Mouse (Mus musculus) stomach, embryonic 15.5 days (tissue): ENCODE results near the gene Kremen1. TPM values are rescaled to one million over a fixed set of nuclear protein-coding genes. Genes with fewer than 3 reads are reported as not detected.

Source experiments
- ATAC-seq: fragments of 200-750 bp; cut with Nextera tagmentation; 2 replicates; pipeline ENCODE4 v1.8.0; 2017; ENCODE audit warnings: low read depth, moderate number of reproducible peaks, moderate TSS enrichment; ENCODE audit not compliant: insufficient read depth, low FRiP score
- H3K27ac ChIP-seq: fragments of 300-500 bp; sonication (generic); 2 replicates; pipeline ENCODE4 v1.5.1; 2015; ENCODE audit warnings: mild to moderate bottlenecking, inconsistent platforms
- H3K27me3 ChIP-seq: fragments of 300-500 bp; sonication (generic); replicated peaks from 2 replicates; pipeline ENCODE4 v1.6.1; 2015; ENCODE audit warnings: inconsistent platforms
- H3K36me3 ChIP-seq: fragments of 300-500 bp; sonication (generic); 2 replicates; pipeline ENCODE4 v1.6.1; 2015; ENCODE audit warnings: inconsistent platforms
- H3K4me1 ChIP-seq: fragments of 300-500 bp; sonication (generic); 2 replicates; pipeline ENCODE4 v1.6.1; 2015; ENCODE audit warnings: inconsistent platforms
- H3K4me2 ChIP-seq: fragments of 300-500 bp; sonication (generic); 2 replicates; pipeline ENCODE4 v1.6.1; 2015; ENCODE audit warnings: mild to moderate bottlenecking, inconsistent platforms
- H3K4me3 ChIP-seq: fragments of 300-500 bp; sonication (generic); replicated peaks from 2 replicates; pipeline ENCODE4 v1.5.1; 2015; ENCODE audit warnings: inconsistent platforms
- H3K9ac ChIP-seq: fragments of 300-500 bp; sonication (generic); 2 replicates; pipeline ENCODE4 v1.6.1; 2015; ENCODE audit warnings: inconsistent platforms
- H3K9me3 ChIP-seq: fragments of 300-500 bp; sonication (generic); 2 replicates; pipeline ENCODE4 v1.6.1; 2016; ENCODE audit warnings: inconsistent platforms
- WGBS: fragments of 180-500 bp; shearing (Covaris S2); methylation state at CpG from one replicate; pipeline ENCODE4 v1.1.7; 2015; 5-methylcytosine and 5-hydroxymethylcytosine counted together
- polyA plus RNA-seq: library from polyadenylated mRNA; unstranded; fragments of >200 nt; fragmentation: Nextera tagmentation; extraction: Ambion mirVana; gene quantifications from 2 replicates; pipeline ENCODE4 v1.2.1, GENCODE M21; 2015

The Kremen1 gene
- polyA plus RNA-seq, 1 experiment from 2014 or later: 18.3 TPM

DNA sequence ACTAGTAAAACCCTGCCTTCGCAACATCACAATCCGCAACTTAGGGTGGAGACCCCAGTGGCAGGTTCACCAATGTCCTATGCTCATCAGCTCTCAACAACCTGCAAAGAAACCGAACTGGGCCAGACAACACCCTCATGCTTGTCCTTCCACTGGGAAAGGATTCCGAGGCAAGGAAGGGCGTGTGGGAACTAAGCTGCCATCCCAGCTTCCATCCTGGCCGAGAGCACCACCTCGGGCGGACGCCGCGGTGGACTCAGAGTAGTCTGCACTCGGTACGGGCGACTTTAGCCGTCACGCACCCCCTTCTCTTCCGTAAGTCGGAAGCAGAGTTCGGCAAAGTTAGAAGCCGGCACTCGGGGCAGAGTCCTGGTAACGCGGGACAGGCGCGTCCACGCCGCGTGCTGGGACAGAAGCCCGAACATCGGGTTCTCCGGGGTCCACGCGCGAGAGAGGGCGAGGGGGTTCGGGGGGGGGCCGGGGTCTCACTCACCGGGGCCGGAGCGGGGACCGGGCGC, 357 bp downstream of the Kremen1 start:
- Histone ChIP-seq H3K4me2 (peak overlapping the region; percentile 80), H3K36me3 (no peaks in the 10 kb centered on the region), H3K27ac (peak overlapping the region; percentile 81), H3K4me1 (peaks cover 11% of the 10 kb centered on the region), H3K9me3 (no peaks in the 10 kb centered on the region), H3K9ac (peak overlapping the region; percentile 94), H3K27me3 (no peaks in the 10 kb centered on the region), H3K4me3 (peak overlapping the region; percentile 92)
- WGBS: under 1% methylated on average over 42 of the region's 42 CpGs
- ATAC-seq: peak; percentile 6; the same call in 1 of the 2 replicates

- Histone ChIP-seq H3K36me3 (no peaks in the 10 kb centered on the region), H3K4me3 (peak overlapping the region; percentile 92), H3K9me3 (no peaks in the 10 kb centered on the region), H3K4me1 (peaks cover 16% of the 10 kb centered on the region), H3K4me2 (peak overlapping the region; percentile 80), H3K27me3 (no peaks in the 10 kb centered on the region), H3K9ac (0 out of 2 replicates have a peak overlapping the region, but pooled peaks have one; percentile 94), H3K27ac (peak overlapping the region; percentile 81; the same call in 1 of the 2 replicates)
- ATAC-seq: no peak
- 36% methylated on average over 10 of the region's 10 CpGs for WGBS
These were observed 1.3 kb downstream of the Kremen1 start for GRCm38 (mm10) chr11:5259944-5260598.

- Histone ChIP-seq H3K9ac (no peak overlapping the region), H3K4me1 (peaks cover 14% of the 10 kb centered on the region), H3K9me3 (no peaks in the 10 kb centered on the region), H3K4me2 (no peak overlapping the region), H3K36me3 (no peaks in the 10 kb centered on the region), H3K4me3 (no peak overlapping the region), H3K27me3 (no peaks in the 10 kb centered on the region), H3K27ac (no peak overlapping the region)
- 96% methylated on average over 6 of the region's 6 CpGs for WGBS
- ATAC-seq: no peak
These were observed 3.3 kb downstream of the Kremen1 start for GRCm38 (mm10) chr11:5258036-5258435.

DNA sequence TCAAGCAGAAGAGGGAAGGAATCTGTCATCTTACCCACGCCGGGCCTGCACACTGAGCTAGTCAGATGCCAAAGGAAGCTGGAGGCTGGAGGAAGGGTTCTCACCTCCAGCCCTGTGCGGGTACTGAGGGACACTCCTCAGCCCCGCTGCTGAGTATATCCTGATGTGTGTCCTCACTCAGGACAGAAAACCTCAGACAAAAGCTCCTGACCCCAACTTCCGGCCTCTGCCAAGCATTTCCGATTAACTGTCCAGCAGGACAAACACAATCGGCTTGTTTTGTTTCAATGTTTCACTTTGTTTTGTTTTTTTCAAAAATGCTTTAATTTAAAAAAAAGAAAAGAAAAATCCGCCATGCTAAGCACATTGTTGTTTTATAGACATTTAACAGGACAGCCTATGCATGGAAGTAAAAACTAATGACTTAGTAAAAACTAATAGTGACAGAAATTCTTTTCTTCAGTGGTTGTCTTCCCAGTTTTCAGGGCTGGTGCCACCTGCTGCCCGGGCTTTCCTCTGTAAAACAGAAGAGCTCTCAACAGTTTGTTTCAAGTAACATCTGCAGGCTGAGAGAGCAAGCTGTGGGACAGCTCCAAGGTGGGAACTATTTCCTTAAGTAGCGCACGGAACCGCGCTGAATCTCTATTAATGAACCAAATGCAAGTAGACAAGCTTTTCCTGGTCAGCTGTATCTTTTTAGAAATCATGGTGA, 4.1 kb downstream of the Kremen1 start:
- 69% methylated on average over 13 of the region's 13 CpGs for WGBS
- Histone ChIP-seq H3K27me3 (no peaks in the 10 kb centered on the region), H3K27ac (no peak overlapping the region), H3K9me3 (no peaks in the 10 kb centered on the region), H3K4me1 (peaks cover 11% of the 10 kb centered on the region), H3K9ac (no peak overlapping the region), H3K4me2 (no peak overlapping the region), H3K36me3 (no peaks in the 10 kb centered on the region), H3K4me3 (no peak overlapping the region)
- no peak for ATAC-seq

GRCm38 (mm10) chr11:5255509-5256014, 5.8 kb downstream of the Kremen1 start:
- no peak; the same call in 1 of the 2 replicates for ATAC-seq
- Histone ChIP-seq H3K36me3 (no peaks in the 10 kb centered on the region), H3K4me1 (peaks cover 14% of the 10 kb centered on the region), H3K4me3 (no peak overlapping the region), H3K9ac (no peak overlapping the region), H3K27me3 (no peaks in the 10 kb centered on the region), H3K9me3 (no peaks in the 10 kb centered on the region), H3K4me2 (no peak overlapping the region), H3K27ac (peak overlapping the region; percentile 57)
- WGBS: 43% methylated on average over 9 of the region's 9 CpGs

DNA sequence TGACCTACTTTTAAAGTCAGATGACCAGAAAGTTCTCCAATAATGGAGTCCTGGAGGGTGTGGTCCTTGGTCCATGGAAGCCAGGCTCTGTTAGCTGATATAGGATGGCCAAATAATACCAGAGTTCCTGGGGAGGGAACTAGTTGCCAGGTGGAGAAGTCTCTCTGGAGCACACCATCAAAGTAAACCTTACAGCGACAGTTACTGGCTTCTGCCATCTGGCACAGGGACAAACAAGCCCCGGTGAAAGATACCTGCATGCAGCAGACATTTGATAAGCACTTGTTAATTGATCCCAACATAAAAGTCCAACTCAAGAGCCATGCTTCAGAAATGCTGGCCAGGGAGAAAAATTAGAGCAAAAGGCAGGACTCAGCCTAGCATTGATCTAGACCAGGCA, 7.3 kb downstream of the Kremen1 start:
- Histone ChIP-seq H3K4me2 (no peak overlapping the region), H3K4me3 (no peak overlapping the region), H3K4me1 (peaks cover 14% of the 10 kb centered on the region), H3K27ac (no peak overlapping the region), H3K9ac (no peak overlapping the region), H3K36me3 (no peaks in the 10 kb centered on the region), H3K9me3 (no peaks in the 10 kb centered on the region), H3K27me3 (no peaks in the 10 kb centered on the region)
- no peak for ATAC-seq
- 61% methylated on average over 2 of the region's 2 CpGs for whole genome bisulfite sequencing

DNA sequence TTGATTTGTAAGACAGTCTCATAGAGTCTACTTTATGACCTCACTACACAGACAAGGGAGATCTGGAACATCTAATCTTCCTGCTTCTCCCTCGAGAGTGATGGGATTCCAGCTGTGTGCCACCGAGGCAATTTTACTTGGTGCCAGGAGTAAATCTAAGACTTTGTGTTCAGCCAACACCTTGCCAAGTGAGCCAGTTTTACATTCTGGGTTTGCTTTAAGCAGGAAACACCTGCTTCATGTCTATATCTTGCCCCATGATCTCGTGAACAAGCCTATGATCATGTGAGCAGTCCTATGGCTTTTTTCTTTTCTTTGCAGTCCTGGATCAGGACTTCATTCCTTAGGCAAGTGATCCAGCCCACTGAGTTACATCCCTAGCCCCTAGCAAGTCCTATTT, 7.8 kb downstream of the Kremen1 start:
- no peak for ATAC-seq
- H3K27ac ChIP-seq: no peak overlapping the region
- no peaks in the 10 kb centered on the region for H3K36me3 ChIP-seq
- H3K4me1 ChIP-seq: peaks cover 16% of the 10 kb centered on the region
- no peaks in the 10 kb centered on the region for H3K27me3 ChIP-seq
- no peak overlapping the region for H3K4me2 ChIP-seq
- H3K4me3 ChIP-seq: no peak overlapping the region
- no peaks in the 10 kb centered on the region for H3K9me3 ChIP-seq
- whole genome bisulfite sequencing: 35% methylated on average over 3 of the region's 3 CpGs
- no peak overlapping the region for H3K9ac ChIP-seq

DNA sequence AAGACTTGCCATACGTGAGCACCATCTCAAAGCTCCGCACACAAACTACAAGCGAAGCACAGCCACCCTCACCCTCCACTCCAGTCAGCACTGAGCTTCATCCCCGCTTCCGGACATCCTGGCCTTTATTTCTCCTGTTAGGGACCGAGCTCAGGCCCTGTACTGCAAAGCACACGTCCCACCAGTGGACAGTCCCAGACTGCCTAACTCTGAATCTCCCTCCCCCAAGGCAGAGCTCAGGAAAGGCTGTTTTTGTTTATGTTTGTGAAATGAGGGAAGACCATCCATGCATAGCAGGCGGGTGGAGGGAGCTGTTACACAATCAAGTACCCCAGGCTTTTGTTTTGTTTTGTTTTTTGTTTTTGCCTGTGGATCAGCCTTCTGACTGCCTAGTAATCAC, 8.6 kb downstream of the Kremen1 start:
- H3K27ac ChIP-seq: no peak overlapping the region
- H3K27me3 ChIP-seq: no peaks in the 10 kb centered on the region
- H3K4me3 ChIP-seq: no peak overlapping the region
- no peak overlapping the region for H3K9ac ChIP-seq
- ATAC-seq: no peak
- WGBS: 75% methylated on average over 8 of the region's 8 CpGs
- no peaks in the 10 kb centered on the region for H3K9me3 ChIP-seq
- H3K4me2 ChIP-seq: no peak overlapping the region
- no peaks in the 10 kb centered on the region for H3K36me3 ChIP-seq
- H3K4me1 ChIP-seq: peaks cover 20% of the 10 kb centered on the region

DNA sequence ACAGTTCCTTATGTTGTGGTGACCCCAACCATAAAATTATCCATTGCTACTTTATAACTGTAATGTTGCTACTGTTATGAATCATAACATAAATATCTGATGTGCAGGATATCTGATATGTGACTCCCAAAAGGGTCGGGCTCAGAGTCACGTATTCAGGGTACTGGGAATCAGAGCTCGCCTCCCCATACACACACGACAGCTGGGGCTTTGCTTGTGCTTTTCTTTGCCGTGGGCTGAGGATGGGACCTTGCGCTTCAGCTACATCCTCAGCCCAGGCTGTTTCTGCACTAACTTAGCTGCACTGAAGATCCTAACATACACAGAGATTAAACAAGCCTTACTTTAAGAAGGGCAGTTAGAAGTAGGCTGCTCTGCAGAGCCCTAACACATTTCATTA, 10.2 kb downstream of the Kremen1 start:
- Histone ChIP-seq H3K4me1 (peaks cover 14% of the 10 kb centered on the region), H3K36me3 (no peaks in the 10 kb centered on the region), H3K27ac (no peak overlapping the region; the same call in 1 of the 2 replicates), H3K9me3 (no peaks in the 10 kb centered on the region), H3K4me2 (no peak overlapping the region), H3K9ac (no peak overlapping the region), H3K4me3 (no peak overlapping the region), H3K27me3 (no peaks in the 10 kb centered on the region)
- no peak for ATAC-seq
- 46% methylated on average over 6 of the region's 6 CpGs for WGBS

DNA sequence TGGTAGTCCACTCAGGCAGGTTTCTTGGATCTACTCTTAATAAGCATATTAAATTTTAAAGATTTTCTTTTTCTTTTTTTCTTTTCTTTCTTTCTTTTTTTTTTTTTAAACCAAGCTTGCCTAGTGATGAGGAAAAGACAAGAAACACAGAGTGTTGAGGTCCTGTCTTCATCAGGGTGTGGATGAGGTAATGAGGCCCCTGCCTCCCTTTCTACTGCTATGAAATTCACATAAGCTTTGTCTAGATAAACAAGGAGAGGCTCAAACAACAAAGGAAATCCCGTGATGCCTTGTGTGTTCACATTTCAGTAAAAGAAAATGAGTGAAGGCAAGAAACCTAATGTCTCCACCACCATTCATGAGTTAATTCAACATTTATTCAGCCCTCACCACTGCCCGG, 13.2 kb downstream of the Kremen1 start:
- Histone ChIP-seq H3K4me1 (peaks cover 34% of the 10 kb centered on the region), H3K36me3 (no peaks in the 10 kb centered on the region), H3K9me3 (no peaks in the 10 kb centered on the region), H3K27ac (no peak overlapping the region), H3K4me3 (no peak overlapping the region), H3K27me3 (no peaks in the 10 kb centered on the region), H3K9ac (no peak overlapping the region), H3K4me2 (no peak overlapping the region)
- no peak for ATAC-seq
- WGBS: 53% methylated on average over 2 of the region's 2 CpGs

GRCm38 (mm10) chr11:5245431-5245830, 15.9 kb downstream of the Kremen1 start:
- H3K4me1 ChIP-seq: peaks cover 40% of the 10 kb centered on the region
- H3K27me3 ChIP-seq: no peaks in the 10 kb centered on the region
- H3K9me3 ChIP-seq: no peaks in the 10 kb centered on the region
- H3K4me2 ChIP-seq: no peak overlapping the region
- no peak overlapping the region for H3K9ac ChIP-seq
- H3K36me3 ChIP-seq: 0 out of 2 replicates have a peak, but pooled peaks cover 8% of the 10 kb centered on the region
- no peak overlapping the region for H3K4me3 ChIP-seq
- peak overlapping the region; percentile 86 for H3K27ac ChIP-seq
- no peak for ATAC-seq
- WGBS: 65% methylated on average over 7 of the region's 7 CpGs

DNA sequence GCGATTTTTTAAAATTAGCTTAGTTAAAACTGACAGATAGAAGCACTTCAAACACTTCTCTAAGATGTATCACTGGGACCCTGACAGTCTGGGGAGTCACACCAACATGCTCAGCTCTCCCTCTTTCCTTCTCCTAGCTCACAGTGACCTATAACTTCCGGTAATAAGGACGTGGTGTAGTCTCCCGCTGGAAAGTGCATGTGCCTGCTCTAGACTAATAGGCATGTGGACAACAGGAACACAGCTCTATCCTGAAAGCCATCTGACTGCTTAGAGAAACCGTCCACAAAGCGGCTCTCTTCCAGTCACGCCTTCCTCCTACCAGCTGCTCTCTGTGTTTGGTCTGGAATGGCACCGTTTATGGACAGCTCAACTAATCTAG, 16.6 kb downstream of the Kremen1 start:
- H3K27me3 ChIP-seq: no peaks in the 10 kb centered on the region
- no peak for ATAC-seq
- WGBS: 21% methylated on average over 8 of the region's 8 CpGs
- peak overlapping the region; percentile 86 for H3K27ac ChIP-seq
- H3K36me3 ChIP-seq: 0 out of 2 replicates have a peak, but pooled peaks cover 8% of the 10 kb centered on the region
- no peaks in the 10 kb centered on the region for H3K9me3 ChIP-seq
- H3K4me3 ChIP-seq: no peak overlapping the region
- H3K9ac ChIP-seq: no peak overlapping the region
- peak overlapping the region; percentile 43 for H3K4me2 ChIP-seq
- H3K4me1 ChIP-seq: peaks cover 47% of the 10 kb centered on the region
